Mouse (Mus musculus) intestine, embryonic 16.5 days (tissue): ENCODE data around the gene Atp11a. TPM values are rescaled to one million over a fixed set of nuclear protein-coding genes. Genes with fewer than 3 reads are reported as not detected.

Experiments
- ATAC-seq: fragments of 200-750 bp; cut with Nextera tagmentation; 2 replicates; pipeline ENCODE4 v1.8.0; 2017; ENCODE audit warnings: moderate TSS enrichment, moderate library complexity
- H3K27ac ChIP-seq: fragments of 300-500 bp; sonication (generic); 2 replicates; pipeline ENCODE4 v1.5.1; 2014; ENCODE audit warnings: mild to moderate bottlenecking, low read length
- H3K27me3 ChIP-seq: fragments of 300-500 bp; sonication (generic); replicated peaks from 2 replicates; pipeline ENCODE4 v1.6.1; 2014; ENCODE audit warnings: low read length, control low read depth, mixed read lengths; ENCODE audit not compliant: control insufficient read depth, insufficient read depth
- H3K36me3 ChIP-seq: fragments of 300-500 bp; sonication (generic); 2 replicates; pipeline ENCODE4 v1.6.1; 2014; ENCODE audit warnings: low read length, control low read depth; ENCODE audit not compliant: control insufficient read depth, insufficient read depth
- H3K4me1 ChIP-seq: fragments of 300-500 bp; sonication (generic); 2 replicates; pipeline ENCODE4 v1.6.1; 2014; ENCODE audit warnings: low read length, control low read depth, mixed read lengths; ENCODE audit not compliant: control insufficient read depth, insufficient read depth
- H3K4me2 ChIP-seq: fragments of 300-500 bp; sonication (generic); 2 replicates; pipeline ENCODE4 v1.6.1; 2014; ENCODE audit warnings: low read depth, low read length, control low read depth
- H3K4me3 ChIP-seq: fragments of 300-500 bp; sonication (generic); 2 replicates; pipeline ENCODE4 v1.5.1; 2014; ENCODE audit warnings: mild to moderate bottlenecking, low read length
- H3K9ac ChIP-seq: fragments of 300-500 bp; sonication (generic); 2 replicates; pipeline ENCODE4 v1.6.1; 2014; ENCODE audit warnings: low read depth, low read length
- H3K9me3 ChIP-seq: fragments of 300-500 bp; sonication (generic); 2 replicates; pipeline ENCODE4 v1.6.1; 2016; ENCODE audit warnings: low read length, control low read depth; ENCODE audit not compliant: control insufficient read depth
- WGBS: fragments of 180-500 bp; shearing (Covaris S2); extraction: QIAGEN DNeasy Blood & Tissue Kit; methylation state at CpG from one replicate; pipeline ENCODE4 v1.1.7; 2014; 5-methylcytosine and 5-hydroxymethylcytosine counted together
- polyA plus RNA-seq: library from polyadenylated mRNA; unstranded; fragments of >200 nt; fragmentation: Nextera tagmentation; extraction: Ambion mirVana; gene quantifications from 2 replicates; pipeline ENCODE4 v1.2.1, GENCODE M21; 2015

Gene Atp11a
- polyA plus RNA-seq = 9.0 and 11.2 TPM in 2 replicates

DNA sequence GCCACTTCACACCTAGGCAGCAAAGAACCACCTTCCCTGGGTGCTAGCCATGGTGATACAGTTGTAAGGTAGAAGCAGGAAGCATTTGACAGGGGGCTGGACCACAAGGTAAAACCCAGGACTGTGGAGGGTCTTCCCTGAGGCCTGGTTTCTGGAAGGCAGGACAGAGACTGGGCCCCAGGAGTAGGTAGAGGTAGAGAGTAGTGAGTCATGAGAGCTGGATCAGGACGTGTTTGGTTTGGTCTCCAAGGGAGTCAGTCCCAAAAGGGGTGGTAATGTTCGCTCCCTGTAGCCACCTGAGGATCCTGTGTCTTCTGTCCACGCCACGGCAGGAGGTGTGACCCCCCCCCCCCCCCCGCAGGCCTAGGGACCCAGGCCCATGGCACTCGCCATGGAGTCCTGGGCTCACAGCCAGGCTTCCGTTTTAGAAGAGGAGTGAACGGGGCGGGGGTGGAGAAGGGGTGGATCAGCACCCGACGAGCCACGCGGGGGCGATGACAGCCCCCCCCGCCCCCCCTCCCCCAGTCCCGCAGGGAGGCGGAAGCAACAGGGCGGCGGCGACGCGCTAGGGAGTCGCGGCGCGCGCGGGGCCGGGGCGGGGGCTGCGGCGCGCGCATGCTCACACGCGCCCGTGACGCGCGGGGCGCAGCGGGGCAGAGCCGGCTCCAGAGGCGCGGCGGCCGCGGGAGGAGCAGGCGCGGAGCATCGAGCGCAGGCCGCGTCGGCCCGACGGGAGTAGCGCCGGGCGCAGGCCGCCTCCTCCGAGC, at the start of gene Atp11a:
Gene Atp11a (plus strand): TSS at position 624 of the 767 bp plus-strand sequence.
- H3K4me1 ChIP-seq = peaks cover 16% of the 10 kb centered on the region
- WGBS = 3% methylated on average over 13 of the region's 62 CpGs
- peak within 1 kb of the TSS; percentile 87 for H3K4me3 ChIP-seq
- H3K27ac ChIP-seq = peak within 1 kb of the TSS; percentile 77
- ATAC-seq = peak; percentile 85
- no peaks in the 10 kb centered on the region for H3K27me3 ChIP-seq
- no peaks in the 10 kb centered on the region for H3K36me3 ChIP-seq
- no peaks in the 10 kb centered on the region for H3K9me3 ChIP-seq
- H3K4me2 ChIP-seq = peak within 1 kb of the TSS; percentile 79
- H3K9ac ChIP-seq = peak within 1 kb of the TSS; percentile 92

- H3K9me3 ChIP-seq = 0 out of 2 replicates have a peak, but pooled peaks cover 3% of the 10 kb centered on the region
- ATAC-seq = peak; percentile 75
- H3K9ac ChIP-seq = no peak overlapping the region
- H3K36me3 ChIP-seq = no peaks in the 10 kb centered on the region
- H3K27ac ChIP-seq = no peak overlapping the region
- peak overlapping the region; percentile 19 for H3K4me3 ChIP-seq
- peak overlapping the region; percentile 32 for H3K4me2 ChIP-seq
- 54% methylated on average over 7 of the region's 7 CpGs for WGBS
- no peaks in the 10 kb centered on the region for H3K27me3 ChIP-seq
- 0 out of 2 replicates have a peak, but pooled peaks cover 4% of the 10 kb centered on the region for H3K4me1 ChIP-seq
Observed at GRCm38 (mm10) chr8:12711623-12712022, 45.2 kb upstream of the Atp11a start.

DNA sequence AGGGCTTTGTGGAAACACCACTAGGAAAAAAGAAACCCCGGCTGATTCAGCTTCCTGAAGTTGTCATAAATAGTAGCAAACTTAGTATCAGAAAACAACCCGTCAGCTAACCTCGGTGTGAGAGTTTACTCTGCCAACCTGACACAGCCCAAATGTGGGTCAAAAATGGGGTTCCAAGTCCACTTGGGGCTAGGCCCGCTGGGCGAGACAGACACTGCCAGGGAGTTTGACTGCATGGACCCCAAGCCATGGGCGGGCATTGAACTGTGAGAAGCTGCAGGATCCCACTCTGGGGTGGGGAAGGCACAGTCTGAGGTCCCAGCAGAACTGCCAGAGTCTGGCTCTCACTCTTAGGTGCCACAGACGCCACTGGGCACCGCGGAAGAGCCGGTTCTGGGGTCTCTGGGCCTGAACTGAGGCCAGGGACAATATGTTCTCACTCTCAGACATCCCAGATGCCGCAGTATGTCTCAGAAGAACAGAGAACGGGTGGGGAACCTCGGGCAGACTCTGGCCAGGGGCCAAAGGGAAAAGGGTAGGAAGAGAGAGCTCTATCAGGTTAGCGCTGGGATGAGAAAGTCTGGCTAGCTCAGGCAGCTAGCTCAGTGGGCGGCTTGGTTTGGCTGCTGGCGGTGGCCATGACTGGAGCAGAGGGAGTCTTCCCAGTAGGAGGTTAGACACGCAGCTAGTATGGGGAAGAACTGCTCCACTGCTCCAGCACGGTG, 40.8 kb upstream of the Atp11a start:
- Histone ChIP-seq H3K27me3 (no peaks in the 10 kb centered on the region), H3K4me3 (no peak overlapping the region), H3K4me1 (0 out of 2 replicates have a peak, but pooled peaks cover 6% of the 10 kb centered on the region), H3K9me3 (0 out of 2 replicates have a peak, but pooled peaks cover 3% of the 10 kb centered on the region), H3K27ac (no peak overlapping the region), H3K9ac (no peak overlapping the region), H3K36me3 (no peaks in the 10 kb centered on the region), H3K4me2 (no peak overlapping the region)
- no peak for ATAC-seq
- WGBS = 80% methylated on average over 18 of the region's 18 CpGs

- no peak for ATAC-seq
- H3K36me3 ChIP-seq = no peaks in the 10 kb centered on the region
Observed at GRCm38 (mm10) chr8:12719091-12719490, 37.7 kb upstream of the Atp11a start.

GRCm38 (mm10) chr8:12728644-12729043, 28.2 kb upstream of the Atp11a start:
- no peak overlapping the region for H3K4me3 ChIP-seq
- H3K4me2 ChIP-seq = no peak overlapping the region
- H3K9ac ChIP-seq = no peak overlapping the region
- H3K4me1 ChIP-seq = peaks cover 4% of the 10 kb centered on the region; the same call in 1 of the 2 replicates
- WGBS = 74% methylated on average over 4 of the region's 4 CpGs
- no peaks in the 10 kb centered on the region for H3K9me3 ChIP-seq
- H3K27ac ChIP-seq = no peak overlapping the region
- ATAC-seq = no peak
- H3K36me3 ChIP-seq = no peaks in the 10 kb centered on the region
- no peaks in the 10 kb centered on the region for H3K27me3 ChIP-seq

More at GRCm38 (mm10) chr8:12719091-12719490, 37.7 kb upstream of the Atp11a start:
- Histone ChIP-seq H3K4me2 (no peak overlapping the region), H3K9ac (no peak overlapping the region), H3K27ac (no peak overlapping the region), H3K9me3 (no peaks in the 10 kb centered on the region), H3K4me1 (peaks cover 10% of the 10 kb centered on the region), H3K4me3 (no peak overlapping the region), H3K27me3 (no peaks in the 10 kb centered on the region)
- whole genome bisulfite sequencing = 52% methylated on average over 9 of the region's 9 CpGs

GRCm38 (mm10) chr8:12730780-12731179, 26.0 kb upstream of the Atp11a start:
- H3K36me3 ChIP-seq = no peaks in the 10 kb centered on the region
- no peak overlapping the region for H3K4me3 ChIP-seq
- no peak overlapping the region for H3K9ac ChIP-seq
- H3K9me3 ChIP-seq = no peaks in the 10 kb centered on the region
- no peak overlapping the region for H3K27ac ChIP-seq
- 67% methylated on average over 5 of the region's 5 CpGs for WGBS
- no peak for ATAC-seq
- H3K4me2 ChIP-seq = no peak overlapping the region
- peaks cover 4% of the 10 kb centered on the region; the same call in 1 of the 2 replicates for H3K4me1 ChIP-seq
- no peaks in the 10 kb centered on the region for H3K27me3 ChIP-seq

GRCm38 (mm10) chr8:12732431-12732830, 24.4 kb upstream of the Atp11a start:
- H3K27ac ChIP-seq = no peak overlapping the region
- H3K9ac ChIP-seq = no peak overlapping the region
- no peaks in the 10 kb centered on the region for H3K36me3 ChIP-seq
- no peaks in the 10 kb centered on the region for H3K9me3 ChIP-seq
- WGBS = 57% methylated on average over 6 of the region's 6 CpGs
- H3K4me3 ChIP-seq = no peak overlapping the region
- H3K4me1 ChIP-seq = peaks cover 4% of the 10 kb centered on the region; the same call in 1 of the 2 replicates
- H3K4me2 ChIP-seq = no peak overlapping the region
- ATAC-seq = no peak
- H3K27me3 ChIP-seq = no peaks in the 10 kb centered on the region

- ATAC-seq = no peak
- no peak overlapping the region for H3K4me2 ChIP-seq
- no peak overlapping the region for H3K9ac ChIP-seq
- H3K27me3 ChIP-seq = no peaks in the 10 kb centered on the region
- H3K9me3 ChIP-seq = no peaks in the 10 kb centered on the region
- H3K4me1 ChIP-seq = no peaks in the 10 kb centered on the region
- 56% methylated on average over 9 of the region's 9 CpGs for WGBS
- no peak overlapping the region for H3K27ac ChIP-seq
- no peaks in the 10 kb centered on the region for H3K36me3 ChIP-seq
- no peak overlapping the region for H3K4me3 ChIP-seq
Observed at GRCm38 (mm10) chr8:12739113-12739512, 17.7 kb upstream of the Atp11a start.

- Histone ChIP-seq H3K4me2 (no peak overlapping the region), H3K4me1 (no peaks in the 10 kb centered on the region), H3K27ac (no peak overlapping the region), H3K9ac (no peak overlapping the region), H3K27me3 (no peaks in the 10 kb centered on the region), H3K9me3 (peaks cover 3% of the 10 kb centered on the region; the same call in 1 of the 2 replicates), H3K4me3 (no peak overlapping the region), H3K36me3 (no peaks in the 10 kb centered on the region)
- ATAC-seq = no peak
- WGBS = 84% methylated on average over 4 of the region's 4 CpGs
Observed at GRCm38 (mm10) chr8:12743390-12743789, 13.4 kb upstream of the Atp11a start.
